Mouse (Mus musculus): ENCODE data around the gene Mtus2. TPM values are rescaled to one million over a fixed set of nuclear protein-coding genes. Genes with fewer than 3 reads are reported as not detected.

Gene Mtus2
- polyA plus RNA-seq, 1 experiment from 2014 or later: 1.6 TPM

DNA sequence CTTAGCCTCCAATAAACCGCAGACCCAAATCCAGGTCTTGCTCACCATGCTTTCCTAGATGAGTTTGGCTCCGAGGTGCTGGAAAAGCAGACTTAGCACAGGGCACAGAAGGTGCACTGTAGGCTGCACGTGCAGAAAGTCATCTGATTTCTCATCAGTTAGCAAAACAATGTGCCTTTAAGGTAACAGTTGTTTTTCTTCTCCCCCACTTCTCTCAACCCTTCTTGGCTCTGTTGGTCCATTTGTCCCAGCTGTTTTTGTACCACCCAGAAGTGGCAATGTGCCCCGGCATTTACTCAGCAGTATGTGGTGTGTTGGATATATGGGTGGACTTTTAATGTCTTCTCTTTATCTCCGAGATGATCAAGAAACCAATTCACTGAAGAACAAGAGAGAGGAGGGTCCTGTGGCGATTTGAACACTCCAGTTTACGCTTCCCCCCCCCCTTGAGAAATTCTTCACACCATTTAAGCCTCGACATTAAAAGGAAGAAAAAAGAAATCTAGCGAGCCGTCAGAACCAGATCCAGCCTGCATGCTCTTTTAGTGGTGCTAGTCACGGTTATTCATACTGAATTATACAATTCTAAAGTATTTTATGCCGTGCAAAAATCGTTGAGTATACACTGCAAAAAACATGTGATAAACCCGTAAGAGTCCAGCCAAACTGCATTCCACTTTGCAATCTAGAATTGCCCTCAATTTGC lies 194.9 kb downstream of the Mtus2 start:
- H3K4me1 ChIP-seq (ENCODE audit: insufficient read depth): no peaks in the 10 kb centered on the region
- no peak overlapping the region for H3K4me3 ChIP-seq (ENCODE audit: low read depth, low read length)
- no peak for TF ChIP-seq CTCF (IDR thresholded peaks at IDR 0.05; ENCODE audit: low read depth)
- no peak for TF ChIP-seq EP300 (IDR thresholded peaks at IDR 0.05; ENCODE audit: low read depth)
- H3K9ac ChIP-seq (replicated peaks): no peak overlapping the region
- ATAC-seq (no peak), DNase-seq (no peak)
- H3K36me3 ChIP-seq (replicated peaks; ENCODE audit: insufficient read depth, low read length): no peaks in the 10 kb centered on the region
- WGBS (ENCODE audit: insufficient replicate concordance): 72% methylated on average over 14 of the region's 14 CpGs
- H3K9me3 ChIP-seq (ENCODE audit: low read length): peaks cover 3% of the 10 kb centered on the region; the same call in 1 of the 2 replicates
- no peak overlapping the region for H3K27ac ChIP-seq (ENCODE audit: low read depth)
- no peak overlapping the region for H3K4me2 ChIP-seq (ENCODE audit: low read depth, low read length)
- H3K27me3 ChIP-seq (ENCODE audit: insufficient read depth, low read length): no peaks in the 10 kb centered on the region

DNA sequence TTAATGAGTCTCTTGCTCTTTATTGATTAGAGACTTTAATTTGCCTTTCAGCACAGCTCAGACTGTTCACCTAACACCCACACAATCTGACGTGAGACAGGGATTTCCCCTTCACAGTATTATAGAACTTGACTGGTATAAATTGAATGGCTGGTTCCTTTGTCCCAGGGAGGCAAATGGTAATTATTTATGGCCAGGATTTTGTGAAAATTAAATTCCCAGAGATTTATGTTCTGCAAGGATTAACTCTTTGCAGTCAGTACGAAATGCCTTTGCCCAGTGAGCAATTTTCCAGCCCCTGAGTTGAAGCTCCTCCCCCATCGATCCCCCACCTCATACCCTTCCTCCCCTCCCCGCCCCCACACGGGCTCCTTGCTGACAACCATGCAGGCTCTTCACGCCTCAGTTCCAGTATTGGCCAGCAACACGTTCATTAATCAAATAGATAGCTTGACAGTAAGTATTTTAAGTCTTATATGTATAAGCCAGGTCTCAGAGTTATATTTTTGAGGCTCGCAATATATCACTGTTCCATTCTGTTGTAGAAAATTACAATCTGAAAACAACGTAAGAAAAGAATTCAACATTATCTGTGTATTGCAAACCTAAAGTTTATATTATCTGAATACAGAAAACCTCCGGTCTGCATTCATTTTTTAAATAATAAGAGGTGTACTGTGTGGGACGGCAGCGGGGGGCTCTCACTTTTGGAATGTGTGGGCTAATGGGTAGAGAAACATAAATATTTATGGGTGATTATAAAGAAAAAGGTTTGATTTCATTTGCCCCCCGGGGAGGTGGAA lies 195.7 kb downstream of the Mtus2 start:
- no peak for ATAC-seq
- peaks cover 3% of the 10 kb centered on the region; the same call in 1 of the 2 replicates for H3K9me3 ChIP-seq (ENCODE audit: low read length)
- H3K36me3 ChIP-seq (replicated peaks; ENCODE audit: insufficient read depth, low read length): no peaks in the 10 kb centered on the region

DNA sequence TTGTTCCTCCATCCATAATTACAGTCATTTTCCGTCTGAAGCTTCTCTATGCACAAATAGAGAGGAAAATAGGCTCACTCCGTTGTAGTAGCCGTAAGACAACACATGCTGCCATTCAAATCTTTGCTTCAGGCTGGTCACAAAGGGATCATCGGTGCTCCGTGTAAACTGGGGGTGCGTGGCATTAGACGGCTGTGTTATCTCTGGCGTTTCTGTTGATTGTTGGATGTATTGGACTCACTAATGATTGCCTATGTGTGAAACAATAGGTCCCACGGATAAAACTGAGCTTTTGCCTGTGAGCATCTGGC lies 196.2 kb downstream of the Mtus2 start:
- Histone ChIP-seq H3K4me2 (ENCODE audit: low read depth, low read length) (no peak overlapping the region), H3K9ac (replicated peaks) (no peak overlapping the region), H3K27me3 (ENCODE audit: insufficient read depth, low read length) (no peaks in the 10 kb centered on the region), H3K4me3 (ENCODE audit: low read depth, low read length) (no peak overlapping the region), H3K4me1 (ENCODE audit: insufficient read depth) (no peaks in the 10 kb centered on the region), H3K36me3 (replicated peaks; ENCODE audit: insufficient read depth, low read length) (no peaks in the 10 kb centered on the region), H3K9me3 (ENCODE audit: low read length) (peaks cover 3% of the 10 kb centered on the region; the same call in 1 of the 2 replicates), H3K27ac (ENCODE audit: low read depth) (no peak overlapping the region)
- ATAC-seq: no peak
- WGBS (ENCODE audit: insufficient replicate concordance): 80% methylated on average over 9 of the region's 9 CpGs
- DNase-seq: no peak
- TF ChIP-seq EP300 (IDR thresholded peaks at IDR 0.05; ENCODE audit: low read depth) (no peak), CTCF (IDR thresholded peaks at IDR 0.05; ENCODE audit: low read depth) (no peak)

More for the DNA sequence above, 195.7 kb downstream of the Mtus2 start:
- WGBS (ENCODE audit: insufficient replicate concordance): 66% methylated on average over 13 of the region's 13 CpGs
- DNase-seq: no peak
- H3K27ac ChIP-seq (ENCODE audit: low read depth): no peak overlapping the region
- no peak overlapping the region for H3K4me3 ChIP-seq (ENCODE audit: low read depth, low read length)
- TF ChIP-seq CTCF (IDR thresholded peaks at IDR 0.05; ENCODE audit: low read depth): no peak
- no peak for TF ChIP-seq EP300 (IDR thresholded peaks at IDR 0.05; ENCODE audit: low read depth)
- no peak overlapping the region for H3K9ac ChIP-seq (replicated peaks)
- no peaks in the 10 kb centered on the region for H3K4me1 ChIP-seq (ENCODE audit: insufficient read depth)
- H3K4me2 ChIP-seq (ENCODE audit: low read depth, low read length): no peak overlapping the region
- no peaks in the 10 kb centered on the region for H3K27me3 ChIP-seq (ENCODE audit: insufficient read depth, low read length)

DNA sequence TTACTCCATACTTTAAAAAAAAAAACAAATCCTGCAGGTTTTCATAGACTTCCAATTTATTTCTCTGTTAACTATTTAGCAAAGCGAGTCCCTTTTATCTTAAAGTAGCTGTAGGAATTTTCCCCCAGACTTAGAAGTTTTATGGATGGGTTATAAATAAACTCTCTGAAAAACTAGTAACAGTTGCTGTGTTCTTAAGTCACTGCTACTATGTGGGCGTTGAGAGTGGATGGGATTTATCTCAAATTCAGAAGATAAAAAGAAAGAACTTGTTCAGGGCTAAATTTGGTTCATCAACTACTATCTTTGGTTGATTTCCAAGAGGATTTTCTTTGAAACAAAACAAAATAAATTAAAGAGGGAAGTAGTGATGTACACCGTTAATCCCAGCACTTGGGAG lies 197.6 kb downstream of the Mtus2 start:
- Histone ChIP-seq H3K9ac (replicated peaks) (no peak overlapping the region), H3K9me3 (ENCODE audit: low read length) (no peaks in the 10 kb centered on the region), H3K27ac (ENCODE audit: low read depth) (no peak overlapping the region), H3K4me1 (ENCODE audit: insufficient read depth) (no peaks in the 10 kb centered on the region), H3K27me3 (ENCODE audit: insufficient read depth, low read length) (no peaks in the 10 kb centered on the region), H3K36me3 (replicated peaks; ENCODE audit: insufficient read depth, low read length) (no peaks in the 10 kb centered on the region), H3K4me3 (ENCODE audit: low read depth, low read length) (no peak overlapping the region), H3K4me2 (ENCODE audit: low read depth, low read length) (no peak overlapping the region)
- ATAC-seq: no peak
- TF ChIP-seq EP300 (IDR thresholded peaks at IDR 0.05; ENCODE audit: low read depth) (no peak), CTCF (IDR thresholded peaks at IDR 0.05; ENCODE audit: low read depth) (no peak)
- no peak for DNase-seq
- WGBS (ENCODE audit: insufficient replicate concordance): 69% methylated on average over 3 of the region's 3 CpGs

DNA sequence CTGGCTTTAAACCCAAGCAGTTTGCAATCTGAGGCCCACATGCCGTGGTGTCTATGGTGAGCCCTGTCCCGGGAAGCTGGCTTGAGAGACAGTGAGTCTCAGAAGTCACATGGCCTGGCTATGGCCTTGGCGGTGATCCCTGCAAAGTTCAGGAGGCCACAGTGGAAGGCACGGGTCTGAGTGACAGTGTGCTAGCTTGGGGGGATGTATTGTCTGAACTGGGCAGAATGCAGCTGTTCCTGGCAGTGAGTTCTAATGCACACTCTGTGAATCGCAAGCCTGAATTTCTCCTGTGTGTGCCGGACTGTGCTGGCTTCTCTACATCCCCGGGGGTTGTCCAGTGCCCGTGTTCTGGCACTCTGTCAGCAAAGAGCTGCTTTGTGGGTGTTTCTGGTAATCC lies 202.2 kb downstream of the Mtus2 start:
- ATAC-seq: no peak
- no peaks in the 10 kb centered on the region for H3K36me3 ChIP-seq (replicated peaks; ENCODE audit: insufficient read depth, low read length)
- H3K4me1 ChIP-seq (ENCODE audit: insufficient read depth): no peaks in the 10 kb centered on the region
- TF ChIP-seq CTCF (IDR thresholded peaks at IDR 0.05; ENCODE audit: low read depth) (no peak), EP300 (IDR thresholded peaks at IDR 0.05; ENCODE audit: low read depth) (no peak)
- H3K27ac ChIP-seq (ENCODE audit: low read depth): no peak overlapping the region
- WGBS (ENCODE audit: insufficient replicate concordance): 63% methylated on average over 8 of the region's 8 CpGs
- H3K9me3 ChIP-seq (ENCODE audit: low read length): no peaks in the 10 kb centered on the region
- no peak for DNase-seq
- H3K4me3 ChIP-seq (ENCODE audit: low read depth, low read length): no peak overlapping the region
- no peaks in the 10 kb centered on the region for H3K27me3 ChIP-seq (ENCODE audit: insufficient read depth, low read length)
- H3K9ac ChIP-seq (replicated peaks): no peak overlapping the region
- H3K4me2 ChIP-seq (ENCODE audit: low read depth, low read length): no peak overlapping the region

DNA sequence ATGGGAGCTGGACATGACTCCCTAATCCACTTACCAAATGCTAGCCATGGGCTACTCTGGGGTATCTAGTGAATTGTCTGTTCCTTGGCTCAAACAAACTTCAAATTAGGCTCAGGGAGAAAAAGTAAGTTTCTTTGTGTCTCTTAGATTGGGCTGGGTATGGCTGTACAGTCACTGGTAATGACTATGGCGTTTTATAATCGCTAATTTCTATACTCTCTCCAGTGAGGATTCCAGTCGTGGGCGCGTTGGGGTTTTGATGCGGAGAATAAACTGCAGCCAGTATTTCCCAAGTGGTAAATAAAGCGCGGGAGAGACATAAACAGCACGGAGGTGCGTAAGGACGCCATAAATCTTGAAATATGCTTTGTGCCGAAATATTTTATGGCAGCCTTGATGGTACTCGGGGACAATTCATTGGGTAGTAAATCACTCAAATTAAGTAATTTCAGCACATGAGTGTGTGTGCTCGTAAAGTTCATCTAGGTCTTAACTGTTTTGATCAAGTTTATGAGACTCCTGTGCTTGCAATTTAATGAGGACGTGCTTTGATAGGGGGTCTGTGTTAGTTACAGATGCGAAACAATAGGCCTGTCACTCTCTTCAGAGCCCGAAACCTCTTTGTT lies 203.5 kb downstream of the Mtus2 start:
- Histone ChIP-seq H3K36me3 (replicated peaks; ENCODE audit: insufficient read depth, low read length) (no peaks in the 10 kb centered on the region), H3K9ac (replicated peaks) (no peak overlapping the region), H3K4me1 (ENCODE audit: insufficient read depth) (no peaks in the 10 kb centered on the region), H3K27ac (ENCODE audit: low read depth) (no peak overlapping the region), H3K4me3 (ENCODE audit: low read depth, low read length) (no peak overlapping the region), H3K27me3 (ENCODE audit: insufficient read depth, low read length) (no peaks in the 10 kb centered on the region), H3K9me3 (ENCODE audit: low read length) (no peaks in the 10 kb centered on the region), H3K4me2 (ENCODE audit: low read depth, low read length) (no peak overlapping the region)
- no peak for TF ChIP-seq EP300 (IDR thresholded peaks at IDR 0.05; ENCODE audit: low read depth)
- 81% methylated on average over 17 of the region's 17 CpGs for WGBS (ENCODE audit: insufficient replicate concordance)
- ATAC-seq: no peak
- no peak for DNase-seq

All from liver, postnatal 0 days (tissue).